Mouse (Mus musculus) heart, postnatal 0 days (tissue): ENCODE data around the gene Rapgef2.

Experiments
- CTCF ChIP-seq: IDR thresholded peaks from 2 replicates; pipeline ENCODE4 v1.5.1; 2016; ENCODE audit warnings: antibody characterized with exemption, control low read depth, low read depth
- EP300 ChIP-seq: IDR thresholded peaks from 2 replicates; pipeline ENCODE4 v1.6.1; 2016; ENCODE audit warnings: antibody characterized with exemption, low read depth

- no peak for TF ChIP-seq CTCF
- TF ChIP-seq EP300, result no peak
These were observed 200.0 kb downstream of the Rapgef2 start for GRCm38 (mm10) chr3:79086282-79086681.
